Mouse (Mus musculus): ENCODE measurements around the gene Tfcp2l1.

DNA sequence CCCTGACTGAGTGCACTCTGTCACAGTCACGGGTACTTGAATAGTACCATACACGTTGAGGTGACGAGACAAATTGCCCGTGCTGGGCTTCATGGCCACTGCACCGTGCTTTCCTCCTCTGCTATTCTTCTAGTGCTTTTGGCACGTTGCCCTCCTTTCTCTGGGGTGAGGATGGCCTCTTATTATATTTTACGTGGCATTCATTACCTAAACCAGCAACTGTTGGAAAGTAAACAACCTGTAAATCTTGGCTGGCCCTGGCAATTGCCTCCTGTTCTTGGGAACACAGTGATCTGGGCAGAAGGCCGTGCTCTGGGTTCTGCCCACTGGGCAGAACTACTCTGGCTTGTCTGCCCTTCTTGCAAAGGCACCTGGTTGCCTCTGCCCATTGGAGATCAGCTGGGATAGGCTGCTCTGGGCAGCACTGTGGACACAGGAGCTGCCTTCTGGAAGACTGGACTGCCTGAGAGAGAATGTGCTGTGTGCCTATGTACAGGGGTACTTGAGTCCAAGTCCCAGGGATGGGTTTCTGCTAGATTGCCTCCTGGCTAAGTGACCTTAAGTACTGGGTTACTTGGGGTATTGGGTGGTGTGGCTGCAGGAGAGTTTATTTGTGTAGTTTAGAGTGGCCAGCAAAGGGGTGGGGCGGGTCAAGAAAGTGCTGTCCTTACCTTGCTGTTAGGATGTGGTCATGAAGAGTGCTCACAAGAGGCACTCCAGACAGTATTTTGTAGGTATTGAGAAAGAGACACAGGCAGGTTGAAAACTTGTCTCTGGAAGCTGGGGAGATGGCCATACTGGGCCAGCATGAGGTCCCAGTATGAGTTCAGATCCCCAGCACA, 15.6 kb downstream of the Tfcp2l1 start:
- TF ChIP-seq CTCF (IDR thresholded peaks at IDR 0.05; ENCODE audit: borderline replicate concordance, insufficient read depth, low read length) = no peak
- TF ChIP-seq POLR2A (IDR thresholded peaks at IDR 0.05; ENCODE audit: low read depth, low read length) = no peak
